Comparison of ENCODE assay signal across 12 mouse cellular contexts in the genomic region with DNA sequence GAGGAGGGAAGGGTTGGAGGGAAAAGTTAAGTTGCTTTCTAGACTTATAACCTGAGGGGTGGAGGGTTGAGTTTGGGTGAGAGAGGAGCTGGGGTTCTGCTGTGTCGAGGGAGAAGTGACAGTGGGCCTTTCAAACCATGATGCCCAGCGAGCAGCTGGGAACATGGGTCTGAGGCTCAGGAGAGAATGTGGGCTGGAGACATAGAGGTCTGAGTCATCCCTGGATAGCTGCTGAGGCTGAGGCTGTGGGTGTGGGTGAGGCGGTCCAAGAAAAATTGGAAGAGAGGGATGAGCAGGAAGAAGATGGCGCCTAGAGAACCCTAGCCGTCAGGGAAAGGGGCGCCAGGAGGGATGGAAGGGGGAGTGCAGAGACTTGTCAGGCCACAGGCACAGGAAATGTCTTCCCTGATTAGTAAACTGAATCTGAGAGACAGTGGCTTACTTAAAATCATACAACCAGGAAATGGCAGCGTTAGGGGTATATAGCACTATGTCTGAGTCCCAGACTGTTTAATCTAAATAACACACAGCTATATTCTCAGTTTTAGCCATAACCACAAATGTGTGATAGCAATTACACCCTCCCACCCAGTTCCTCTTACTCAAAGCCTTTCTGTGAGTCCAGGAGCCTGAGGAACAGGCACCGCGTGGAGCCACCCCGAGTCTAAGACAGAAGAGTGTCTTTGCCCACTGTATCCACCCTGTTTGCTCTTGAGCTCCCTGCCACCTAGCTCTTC. TPM values are rescaled to one million over a fixed set of nuclear protein-coding genes. Genes with fewer than 3 reads are reported as not detected.
A peak's percentile ranks its signal among the peaks of the same experiment; 100 is the strongest.
DNase-seq lines count a peak whose midpoint lies in the region; ATAC-seq lines count a peak whose summit lies in the region.
"Had no signal": no experiment of that assay in that cellular context is flagged by ENCODE, and none has a peak within 500 bp of the region (broad histone marks: within the 10 kb centered on the region; RNA-seq: fewer than 3 reads in every experiment).

No protein-coding gene starts in this region.

- peak; percentile 82 for DNase-seq in right cerebral cortex, adult 18-20 months
- DNase-seq in right cerebral cortex, postnatal 4 days, result no peak
- no peak for DNase-seq in adrenal gland, postnatal 14 days
- no peak for DNase-seq in retina, embryonic 14.5 days (ENCODE audit: low spot score)
- DNase-seq: gastrocnemius, postnatal 10 days; spleen, adult 18-20 months had no signal

- no peak overlapping the region for H3K9ac ChIP-seq in forebrain, embryonic 16.5 days (replicated peaks; ENCODE audit: low read depth, low read length)
- H3K9ac ChIP-seq: lung, embryonic 15.5 days had no signal

- H3K27ac ChIP-seq in forebrain, embryonic 16.5 days (ENCODE audit: low read length), result peak overlapping the region; percentile 59
- H3K27ac ChIP-seq: lung, embryonic 15.5 days had no signal

- no peaks in the 10 kb centered on the region for H3K9me3 ChIP-seq in forebrain, embryonic 16.5 days (ENCODE audit: control insufficient read depth, low read length)
- H3K9me3 ChIP-seq: lung, embryonic 15.5 days had no signal

- no peak for ATAC-seq in forebrain, embryonic 16.5 days
- peak; percentile 75 for ATAC-seq in megakaryocyte progenitor cell, adult 5-6 weeks (replicated peaks; ENCODE audit: poor library complexity)
- ATAC-seq in erythroid progenitor cell, adult 5-6 weeks (replicated peaks; ENCODE audit: low FRiP score, poor library complexity, severe bottlenecking), result no peak

- no peak overlapping the region for H3K4me3 ChIP-seq in forebrain, embryonic 16.5 days (replicated peaks; ENCODE audit: low read length)
- H3K4me3 ChIP-seq: lung, embryonic 15.5 days had no signal

- no peaks in the 10 kb centered on the region for H3K27me3 ChIP-seq in forebrain, embryonic 16.5 days (replicated peaks; ENCODE audit: control insufficient read depth, insufficient read depth, low read length)

- H3K4me2 ChIP-seq in forebrain, embryonic 16.5 days (ENCODE audit: low read length), result peak overlapping the region; percentile 60
- H3K4me2 ChIP-seq: lung, embryonic 15.5 days had no signal

- WGBS in forebrain, embryonic 16.5 days, result 82% methylated on average over 10 of the region's 10 CpGs

- H3K36me3 ChIP-seq in forebrain, embryonic 16.5 days (ENCODE audit: control insufficient read depth, insufficient read depth), result no peaks in the 10 kb centered on the region
- H3K36me3 ChIP-seq: lung, embryonic 15.5 days had no signal

- peaks cover 25% of the 10 kb centered on the region for H3K4me1 ChIP-seq in forebrain, embryonic 16.5 days (replicated peaks; ENCODE audit: control insufficient read depth, insufficient read depth, low read length)
- H3K4me1 ChIP-seq: lung, embryonic 15.5 days had no signal

RNA-seq across cellular contexts. Expression of a gene that starts 12.2 kb away (rescaled TPM):
- polyA plus RNA-seq in forebrain, embryonic 16.5 days (2015; fragmentation: Nextera tagmentation; extraction: Ambion mirVana), result 29.5 and 42.0 TPM in 2 replicates
- total RNA-seq in megakaryocyte progenitor cell, adult 5-6 weeks (2015), result not detected in 2 replicates
- total RNA-seq in megakaryocyte progenitor cell, adult 5-6 weeks (2017), result not detected in 2 replicates
- total RNA-seq in erythroid progenitor cell, adult 5-6 weeks (2015; ENCODE audit: low replicate concordance), result not detected in 2 replicates
- total RNA-seq in erythroid progenitor cell, adult 5-6 weeks (2017; ENCODE audit: low replicate concordance), result not detected in 2 replicates
- total RNA-seq in adrenal gland, postnatal 14 days (2021), result 4.3 and 6.9 TPM in 2 replicates
- total RNA-seq: gastrocnemius, postnatal 10 days; hematopoietic stem cell, adult 5-6 weeks had no signal

RNA-seq across cellular contexts. Expression of a gene that starts 27.2 kb away (rescaled TPM):
- polyA plus RNA-seq in forebrain, embryonic 16.5 days (2015; fragmentation: Nextera tagmentation; extraction: Ambion mirVana), result 204 and 232 TPM in 2 replicates
- total RNA-seq in megakaryocyte progenitor cell, adult 5-6 weeks (2015), result 37.6 and 52.4 TPM in 2 replicates
- 15.7 and 24.5 TPM in 2 replicates for total RNA-seq in megakaryocyte progenitor cell, adult 5-6 weeks (2017)
- total RNA-seq in erythroid progenitor cell, adult 5-6 weeks (2015; ENCODE audit: low replicate concordance), result 15.1 and 18.0 TPM in 2 replicates
- 0.90 and 3.3 TPM in 2 replicates for total RNA-seq in erythroid progenitor cell, adult 5-6 weeks (2017; ENCODE audit: low replicate concordance)
- total RNA-seq in adrenal gland, postnatal 14 days (2021), result 30.2 and 37.3 TPM in 2 replicates

RNA-seq across cellular contexts. Expression of a gene that starts 50.2 kb away (rescaled TPM):
- polyA plus RNA-seq in forebrain, embryonic 16.5 days (2015; fragmentation: Nextera tagmentation; extraction: Ambion mirVana), result 0.45 and 0.58 TPM in 2 replicates
- total RNA-seq in megakaryocyte progenitor cell, adult 5-6 weeks (2015), result 0.17 TPM in 1 of 2 replicates, not detected in the other
- total RNA-seq in megakaryocyte progenitor cell, adult 5-6 weeks (2017), result not detected in 2 replicates
- total RNA-seq in erythroid progenitor cell, adult 5-6 weeks (2015; ENCODE audit: low replicate concordance), result 3.6 TPM in 1 of 2 replicates, not detected in the other
- total RNA-seq in erythroid progenitor cell, adult 5-6 weeks (2017; ENCODE audit: low replicate concordance), result not detected in 2 replicates
- 0.82 and 1.7 TPM in 2 replicates for total RNA-seq in adrenal gland, postnatal 14 days (2021)
- total RNA-seq: hematopoietic stem cell, adult 5-6 weeks had no signal
- polyA plus RNA-seq: large intestine, adult 2 months; lung, embryonic 15.5 days had no signal

RNA-seq across cellular contexts. Expression of a gene that starts 50.5 kb away (rescaled TPM):
- 51.3 and 55.7 TPM in 2 replicates for polyA plus RNA-seq in forebrain, embryonic 16.5 days (2015; fragmentation: Nextera tagmentation; extraction: Ambion mirVana)
- 98.6 and 103 TPM in 2 replicates for total RNA-seq in megakaryocyte progenitor cell, adult 5-6 weeks (2015)
- total RNA-seq in megakaryocyte progenitor cell, adult 5-6 weeks (2017), result 168 and 210 TPM in 2 replicates
- 19.7 and 23.4 TPM in 2 replicates for total RNA-seq in erythroid progenitor cell, adult 5-6 weeks (2015; ENCODE audit: low replicate concordance)
- total RNA-seq in erythroid progenitor cell, adult 5-6 weeks (2017; ENCODE audit: low replicate concordance), result 24.5 and 28.0 TPM in 2 replicates
- total RNA-seq in adrenal gland, postnatal 14 days (2021), result 81.3 and 83.2 TPM in 2 replicates
